Mouse (Mus musculus): Measurements from ENCODE around the gene Rbfox1. TPM values are rescaled to one million over a fixed set of nuclear protein-coding genes. Genes with fewer than 3 reads are reported as not detected.

Gene Rbfox1
- polyA plus RNA-seq, 1 experiment from 2014 or later = 0.57 TPM

- H3K9me3 ChIP-seq (ENCODE audit: low read depth, low read length) = no peaks in the 10 kb centered on the region
- no peak overlapping the region for H3K4me3 ChIP-seq (ENCODE audit: low read depth, low read length)
- H3K4me2 ChIP-seq = no peak overlapping the region
- H3K9ac ChIP-seq = no peak overlapping the region
- no peak for TF ChIP-seq CTCF (IDR thresholded peaks at IDR 0.05; ENCODE audit: low read depth)
- ATAC-seq (ENCODE audit: insufficient read depth) = no peak
- no peaks in the 10 kb centered on the region for H3K4me1 ChIP-seq (ENCODE audit: insufficient read depth)
- H3K27me3 ChIP-seq (ENCODE audit: insufficient read depth, low read length) = no peaks in the 10 kb centered on the region
- H3K36me3 ChIP-seq (ENCODE audit: insufficient read depth) = no peaks in the 10 kb centered on the region
- H3K27ac ChIP-seq (ENCODE audit: low read depth) = no peak overlapping the region
- no peak for DNase-seq
These were observed 321.3 kb downstream of the Rbfox1 start for GRCm38 (mm10) chr16:6206431-6206830.

DNA sequence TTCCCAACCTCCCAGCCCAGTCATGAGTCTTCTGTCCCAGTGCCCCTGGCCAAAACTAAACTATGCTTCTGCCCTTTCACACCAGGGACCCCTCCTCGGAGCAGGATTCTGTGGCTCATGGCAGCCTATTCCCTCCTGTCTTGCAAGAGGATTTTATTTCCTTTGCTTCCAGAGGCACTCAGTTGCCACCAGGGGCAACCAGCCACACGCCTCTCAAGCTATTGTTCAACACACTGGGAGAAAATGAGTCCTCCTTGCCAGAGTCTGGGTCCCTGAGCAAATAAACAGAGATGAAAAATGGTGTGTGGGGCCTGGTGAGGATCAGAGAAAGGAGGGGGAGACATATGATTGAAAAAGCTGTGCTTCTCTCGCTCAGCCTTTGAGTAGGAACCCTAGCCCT, 327.8 kb downstream of the Rbfox1 start:
- TF ChIP-seq CTCF (IDR thresholded peaks at IDR 0.05; ENCODE audit: low read depth) = no peak
- Histone ChIP-seq H3K27me3 (ENCODE audit: insufficient read depth, low read length) (no peaks in the 10 kb centered on the region), H3K27ac (ENCODE audit: low read depth) (no peak overlapping the region), H3K9me3 (ENCODE audit: low read depth, low read length) (no peaks in the 10 kb centered on the region), H3K4me1 (ENCODE audit: insufficient read depth) (no peaks in the 10 kb centered on the region), H3K9ac (no peak overlapping the region), H3K4me3 (ENCODE audit: low read depth, low read length) (no peak overlapping the region), H3K4me2 (no peak overlapping the region), H3K36me3 (ENCODE audit: insufficient read depth) (no peaks in the 10 kb centered on the region)
- ATAC-seq (ENCODE audit: insufficient read depth) = no peak
- WGBS = 25% methylated on average over 3 of the region's 3 CpGs
- DNase-seq = peak; percentile 13

DNA sequence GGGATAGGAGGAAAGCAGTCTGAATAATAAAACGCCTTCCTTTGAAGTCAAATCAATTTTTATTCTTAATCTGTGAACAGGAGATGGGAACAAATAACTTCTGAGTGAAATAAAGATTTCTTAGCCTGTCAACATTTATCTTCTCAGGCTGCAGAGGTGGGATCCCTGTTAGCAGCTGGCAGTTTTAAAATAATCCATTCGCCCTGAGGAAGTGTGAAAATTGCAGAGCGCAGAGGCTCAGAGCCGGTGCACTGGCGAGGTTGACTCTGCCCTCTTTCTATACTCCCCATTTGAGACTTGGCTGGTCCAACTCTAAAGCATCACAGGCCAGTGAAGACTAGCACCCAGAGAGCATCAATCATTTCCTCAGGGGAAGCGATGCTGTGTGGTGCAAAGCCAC, 342.3 kb downstream of the Rbfox1 start:
- no peak for TF ChIP-seq CTCF (IDR thresholded peaks at IDR 0.05; ENCODE audit: low read depth)
- 62% methylated on average over 6 of the region's 6 CpGs for WGBS
- Histone ChIP-seq H3K27me3 (ENCODE audit: insufficient read depth, low read length) (no peaks in the 10 kb centered on the region), H3K9me3 (ENCODE audit: low read depth, low read length) (no peaks in the 10 kb centered on the region), H3K27ac (ENCODE audit: low read depth) (no peak overlapping the region), H3K4me2 (no peak overlapping the region), H3K9ac (no peak overlapping the region), H3K36me3 (ENCODE audit: insufficient read depth) (no peaks in the 10 kb centered on the region), H3K4me1 (ENCODE audit: insufficient read depth) (no peaks in the 10 kb centered on the region), H3K4me3 (ENCODE audit: low read depth, low read length) (no peak overlapping the region)
- DNase-seq (no peak), ATAC-seq (ENCODE audit: insufficient read depth) (no peak)

- Histone ChIP-seq H3K4me2 (no peak overlapping the region), H3K27ac (ENCODE audit: low read depth) (no peak overlapping the region), H3K27me3 (ENCODE audit: insufficient read depth, low read length) (no peaks in the 10 kb centered on the region), H3K36me3 (ENCODE audit: insufficient read depth) (no peaks in the 10 kb centered on the region), H3K9me3 (ENCODE audit: low read depth, low read length) (no peaks in the 10 kb centered on the region), H3K4me3 (ENCODE audit: low read depth, low read length) (no peak overlapping the region), H3K9ac (no peak overlapping the region), H3K4me1 (ENCODE audit: insufficient read depth) (no peaks in the 10 kb centered on the region)
- ATAC-seq (ENCODE audit: insufficient read depth) (no peak), DNase-seq (no peak)
- WGBS = 84% methylated on average over 2 of the region's 2 CpGs
- no peak for TF ChIP-seq CTCF (IDR thresholded peaks at IDR 0.05; ENCODE audit: low read depth)
These were observed 347.8 kb downstream of the Rbfox1 start for GRCm38 (mm10) chr16:6232966-6233365.

- no peaks in the 10 kb centered on the region for H3K36me3 ChIP-seq (ENCODE audit: insufficient read depth)
- no peak overlapping the region for H3K4me3 ChIP-seq (ENCODE audit: low read depth, low read length)
- no peaks in the 10 kb centered on the region for H3K27me3 ChIP-seq (ENCODE audit: insufficient read depth, low read length)
- WGBS = 89% methylated on average over 4 of the region's 4 CpGs
- no peak for ATAC-seq (ENCODE audit: insufficient read depth)
- no peak for DNase-seq
- H3K4me2 ChIP-seq = no peak overlapping the region
- TF ChIP-seq CTCF (IDR thresholded peaks at IDR 0.05; ENCODE audit: low read depth) = no peak
- no peaks in the 10 kb centered on the region for H3K9me3 ChIP-seq (ENCODE audit: low read depth, low read length)
- no peak overlapping the region for H3K9ac ChIP-seq
- H3K27ac ChIP-seq (ENCODE audit: low read depth) = no peak overlapping the region
- H3K4me1 ChIP-seq (ENCODE audit: insufficient read depth) = no peaks in the 10 kb centered on the region
These were observed 356.2 kb downstream of the Rbfox1 start for GRCm38 (mm10) chr16:6241393-6241792.

GRCm38 (mm10) chr16:6242468-6242867, 357.3 kb downstream of the Rbfox1 start:
- H3K36me3 ChIP-seq (ENCODE audit: insufficient read depth) = no peaks in the 10 kb centered on the region
- 70% methylated on average over 3 of the region's 3 CpGs for WGBS
- ATAC-seq (ENCODE audit: insufficient read depth) (no peak), DNase-seq (no peak)
- H3K4me3 ChIP-seq (ENCODE audit: low read depth, low read length) = no peak overlapping the region
- H3K4me2 ChIP-seq = no peak overlapping the region
- no peak overlapping the region for H3K27ac ChIP-seq (ENCODE audit: low read depth)
- H3K4me1 ChIP-seq (ENCODE audit: insufficient read depth) = no peaks in the 10 kb centered on the region
- H3K9me3 ChIP-seq (ENCODE audit: low read depth, low read length) = no peaks in the 10 kb centered on the region
- no peaks in the 10 kb centered on the region for H3K27me3 ChIP-seq (ENCODE audit: insufficient read depth, low read length)
- TF ChIP-seq CTCF (IDR thresholded peaks at IDR 0.05; ENCODE audit: low read depth) = no peak
- no peak overlapping the region for H3K9ac ChIP-seq

DNA sequence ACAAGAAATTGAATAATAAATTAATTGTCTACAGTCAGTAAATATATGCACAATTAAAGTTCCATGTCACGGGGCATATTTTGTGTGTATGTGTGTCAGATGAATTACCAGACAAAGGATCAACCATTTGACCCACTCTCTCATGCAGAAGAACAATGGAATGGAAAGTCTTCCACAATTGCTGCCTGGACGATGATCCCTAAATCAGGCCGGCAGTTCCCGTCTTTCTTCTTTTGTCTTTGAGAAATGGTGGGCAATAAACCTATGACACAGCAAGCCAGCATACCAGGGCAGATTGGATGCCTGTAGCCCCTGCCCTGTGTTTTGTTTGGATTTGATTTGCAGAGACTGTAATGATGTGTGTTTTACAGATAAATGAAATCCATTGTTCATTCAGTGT, 362.4 kb downstream of the Rbfox1 start:
- H3K4me2 ChIP-seq = no peak overlapping the region
- no peak for DNase-seq
- ATAC-seq (ENCODE audit: insufficient read depth) = no peak
- no peak overlapping the region for H3K27ac ChIP-seq (ENCODE audit: low read depth)
- no peaks in the 10 kb centered on the region for H3K9me3 ChIP-seq (ENCODE audit: low read depth, low read length)
- no peak overlapping the region for H3K9ac ChIP-seq
- H3K36me3 ChIP-seq (ENCODE audit: insufficient read depth) = no peaks in the 10 kb centered on the region
- no peak overlapping the region for H3K4me3 ChIP-seq (ENCODE audit: low read depth, low read length)
- no peaks in the 10 kb centered on the region for H3K27me3 ChIP-seq (ENCODE audit: insufficient read depth, low read length)
- no peak for TF ChIP-seq CTCF (IDR thresholded peaks at IDR 0.05; ENCODE audit: low read depth)
- 85% methylated on average over 4 of the region's 4 CpGs for WGBS
- no peaks in the 10 kb centered on the region for H3K4me1 ChIP-seq (ENCODE audit: insufficient read depth)

GRCm38 (mm10) chr16:6264557-6264956, 379.4 kb downstream of the Rbfox1 start:
- Histone ChIP-seq H3K9ac (no peak overlapping the region), H3K4me2 (no peak overlapping the region), H3K9me3 (ENCODE audit: low read depth, low read length) (no peaks in the 10 kb centered on the region), H3K27me3 (ENCODE audit: insufficient read depth, low read length) (no peaks in the 10 kb centered on the region), H3K36me3 (ENCODE audit: insufficient read depth) (no peaks in the 10 kb centered on the region), H3K4me1 (ENCODE audit: insufficient read depth) (no peaks in the 10 kb centered on the region), H3K27ac (ENCODE audit: low read depth) (no peak overlapping the region), H3K4me3 (ENCODE audit: low read depth, low read length) (no peak overlapping the region)
- ATAC-seq (ENCODE audit: insufficient read depth) (no peak), DNase-seq (no peak)
- WGBS = 71% methylated on average over 8 of the region's 8 CpGs
- TF ChIP-seq CTCF (IDR thresholded peaks at IDR 0.05; ENCODE audit: low read depth) = no peak

All from lung, embryonic 14.5 days (tissue).